Mouse (Mus musculus): ENCODE data around the gene Maco1. TPM values are rescaled to one million over a fixed set of nuclear protein-coding genes. Genes with fewer than 3 reads are reported as not detected.

The Maco1 gene
- polyA plus RNA-seq, 1 experiment from 2014 or later = 117 TPM

DNA sequence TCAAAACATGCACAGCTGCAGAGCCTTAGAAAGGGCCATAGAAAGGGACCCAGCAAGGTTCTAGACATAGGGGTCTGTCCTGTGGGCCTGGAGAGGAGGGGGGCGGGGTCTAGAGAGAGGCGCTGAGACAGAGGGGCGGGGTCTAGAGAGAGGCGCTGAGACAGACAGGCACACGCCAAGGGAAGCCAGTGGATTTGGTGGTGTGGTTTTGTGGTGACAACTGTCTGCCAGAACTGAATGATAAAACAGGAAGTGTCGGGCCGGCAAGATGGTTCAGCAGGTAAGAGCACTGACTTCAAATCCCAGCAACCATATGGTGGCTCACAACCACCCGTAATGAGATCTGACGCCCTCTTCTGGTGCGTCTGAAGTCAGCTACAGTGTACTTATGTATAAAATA lies 66.2 kb downstream of the Maco1 start:
- WGBS = 30% methylated on average over 10 of the region's 10 CpGs
- no peak for ATAC-seq
- H3K27me3 ChIP-seq = no peaks in the 10 kb centered on the region
- H3K4me1 ChIP-seq (replicated peaks) = no peaks in the 10 kb centered on the region
- no peak overlapping the region for H3K9ac ChIP-seq (replicated peaks)
- no peak overlapping the region for H3K4me3 ChIP-seq (replicated peaks)
- no peak overlapping the region for H3K4me2 ChIP-seq (replicated peaks)
- H3K27ac ChIP-seq = no peak overlapping the region
- no peaks in the 10 kb centered on the region for H3K36me3 ChIP-seq
- no peaks in the 10 kb centered on the region for H3K9me3 ChIP-seq

DNA sequence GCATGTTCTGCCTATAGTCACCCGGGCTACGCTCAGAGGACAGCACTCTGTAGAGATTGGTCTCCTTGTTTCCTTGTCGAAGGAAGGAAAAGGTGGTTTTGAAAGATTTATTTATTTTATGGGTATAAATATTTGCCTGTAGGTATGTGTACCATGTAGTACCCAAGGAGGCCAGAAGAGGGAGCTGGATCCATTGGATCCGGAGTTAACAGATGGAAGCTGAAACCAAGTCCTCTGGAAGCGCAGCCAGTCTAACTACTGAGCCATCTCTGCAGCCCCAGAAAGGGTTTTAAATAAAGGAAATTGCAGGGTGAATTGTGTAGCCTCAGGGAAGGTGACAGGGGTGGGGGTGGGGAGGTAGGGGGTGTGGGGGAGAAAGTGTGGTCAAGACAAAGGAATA lies 68.4 kb downstream of the Maco1 start:
- no peak overlapping the region for H3K9ac ChIP-seq (replicated peaks)
- no peaks in the 10 kb centered on the region for H3K27me3 ChIP-seq
- 53% methylated on average over 5 of the region's 5 CpGs for WGBS

DNA sequence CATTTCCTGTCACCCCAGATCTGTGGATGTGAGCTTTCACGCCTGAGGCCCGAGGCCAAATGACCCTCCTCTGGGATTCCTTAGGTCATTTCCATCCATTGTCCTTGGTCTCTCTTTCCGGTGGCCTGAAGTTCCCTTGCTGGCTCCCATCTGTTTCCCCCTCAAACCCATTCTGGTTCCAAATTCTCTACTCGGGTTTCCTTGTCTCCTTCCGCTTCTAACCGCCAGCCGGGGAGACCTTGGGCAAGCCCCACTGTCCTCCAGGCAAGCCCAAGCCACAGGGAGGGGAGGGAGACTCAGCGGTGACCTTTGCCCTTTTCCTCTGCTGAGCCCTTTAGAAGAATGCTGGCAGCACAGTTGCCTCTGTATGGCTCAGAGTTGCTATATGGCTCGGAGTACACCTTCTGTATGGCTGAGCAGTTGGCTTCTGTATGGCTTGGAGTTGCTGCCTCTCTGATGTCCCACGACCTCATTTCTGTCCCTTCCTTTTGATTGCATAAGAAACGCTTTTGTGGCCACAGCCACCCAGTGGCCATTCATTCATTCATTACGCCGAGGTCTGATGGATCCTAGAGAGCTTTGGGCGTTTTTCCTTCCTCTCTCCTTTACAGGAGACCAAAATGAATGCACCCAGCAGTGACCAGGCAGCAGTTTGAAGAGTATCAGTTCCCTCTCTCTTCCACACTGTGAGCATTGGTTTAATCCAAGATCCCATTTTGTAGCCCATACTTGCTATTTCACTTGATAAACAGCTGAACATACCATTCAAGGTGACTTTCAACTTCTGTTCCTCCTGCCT lies 73.8 kb downstream of the Maco1 start:
- Histone ChIP-seq H3K27me3 (no peaks in the 10 kb centered on the region), H3K27ac (no peak overlapping the region), H3K9ac (replicated peaks) (no peak overlapping the region), H3K4me1 (replicated peaks) (no peaks in the 10 kb centered on the region; the same call in 1 of the 2 replicates), H3K4me2 (replicated peaks) (no peak overlapping the region), H3K4me3 (replicated peaks) (no peak overlapping the region), H3K9me3 (no peaks in the 10 kb centered on the region), H3K36me3 (no peaks in the 10 kb centered on the region)
- WGBS = 40% methylated on average over 14 of the region's 14 CpGs
- no peak for ATAC-seq

More for the DNA sequence above, 68.4 kb downstream of the Maco1 start:
- no peak overlapping the region for H3K4me2 ChIP-seq (replicated peaks)
- H3K4me1 ChIP-seq (replicated peaks) = no peaks in the 10 kb centered on the region
- no peaks in the 10 kb centered on the region for H3K9me3 ChIP-seq
- no peaks in the 10 kb centered on the region for H3K36me3 ChIP-seq
- H3K27ac ChIP-seq = no peak overlapping the region
- no peak for ATAC-seq
- no peak overlapping the region for H3K4me3 ChIP-seq (replicated peaks)

DNA sequence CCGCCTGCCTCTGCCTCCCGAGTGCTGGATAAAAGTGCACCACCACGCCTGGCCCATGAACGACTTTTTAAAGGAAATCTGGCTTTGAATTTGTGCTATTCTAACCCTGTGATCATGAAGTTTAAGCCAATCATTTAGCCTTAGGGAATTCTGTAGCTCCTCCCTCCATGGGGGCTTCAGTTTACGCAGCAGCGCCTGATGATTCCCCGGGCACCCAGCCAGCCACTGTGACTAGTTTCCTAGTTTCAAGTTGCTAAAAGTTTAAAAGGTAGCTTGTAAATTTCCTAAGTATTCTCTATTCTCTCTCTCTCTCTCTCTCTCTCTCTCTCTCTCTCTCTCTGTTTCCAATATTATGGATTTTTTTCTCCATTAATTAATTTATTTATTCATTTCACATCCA lies 76.9 kb downstream of the Maco1 start:
- Histone ChIP-seq H3K9ac (replicated peaks) (no peak overlapping the region), H3K27ac (no peak overlapping the region)
- WGBS = 74% methylated on average over 7 of the region's 7 CpGs

DNA sequence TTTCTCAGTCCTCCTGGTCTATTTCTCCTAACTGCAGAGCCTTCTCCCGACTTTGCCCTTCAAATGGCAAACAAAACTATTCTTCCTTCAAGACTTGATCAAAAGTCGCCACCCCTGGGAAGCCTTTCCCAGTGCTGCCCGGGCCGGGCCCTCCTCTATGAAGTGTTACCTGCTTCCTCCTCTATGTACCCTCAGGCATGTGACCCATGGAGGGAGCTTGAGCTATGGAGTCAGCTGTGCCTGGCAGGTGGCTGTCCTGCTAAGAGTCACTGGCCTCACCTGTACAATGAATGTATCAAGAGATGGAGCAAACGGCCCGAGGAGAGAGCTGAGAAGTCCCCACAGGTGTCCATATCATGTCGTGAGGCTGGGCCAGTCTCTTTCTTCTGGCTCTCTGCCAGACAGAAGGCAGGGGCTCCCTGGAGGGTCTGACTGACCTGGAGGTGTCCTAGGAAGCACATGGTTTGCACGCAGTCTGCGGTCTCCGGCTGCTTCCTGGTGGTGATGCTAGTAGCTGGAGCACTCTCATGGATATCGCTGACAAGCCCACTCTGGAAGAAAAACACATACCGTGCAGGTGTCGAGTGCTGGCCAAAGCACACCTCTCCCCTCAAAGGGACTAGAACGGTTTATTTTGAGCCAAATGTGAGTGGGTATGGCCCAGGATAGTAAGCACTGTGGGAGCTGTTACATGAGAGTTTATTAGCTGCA lies 77.8 kb downstream of the Maco1 start:
- peaks cover 5% of the 10 kb centered on the region; the same call in 1 of the 2 replicates for H3K4me1 ChIP-seq (replicated peaks)
- no peak overlapping the region for H3K9ac ChIP-seq (replicated peaks)
- no peak overlapping the region for H3K4me2 ChIP-seq (replicated peaks)
- H3K4me3 ChIP-seq (replicated peaks) = no peak overlapping the region
- WGBS = 70% methylated on average over 14 of the region's 14 CpGs
- H3K27ac ChIP-seq = no peak overlapping the region
- H3K36me3 ChIP-seq = no peaks in the 10 kb centered on the region
- no peaks in the 10 kb centered on the region for H3K9me3 ChIP-seq
- ATAC-seq = no peak
- H3K27me3 ChIP-seq = peaks cover 3% of the 10 kb centered on the region; the same call in 1 of the 2 replicates

More for the DNA sequence above, 76.9 kb downstream of the Maco1 start:
- no peaks in the 10 kb centered on the region for H3K9me3 ChIP-seq
- no peak for ATAC-seq
- peaks cover 5% of the 10 kb centered on the region; the same call in 1 of the 2 replicates for H3K4me1 ChIP-seq (replicated peaks)
- H3K4me3 ChIP-seq (replicated peaks) = no peak overlapping the region
- no peak overlapping the region for H3K4me2 ChIP-seq (replicated peaks)
- peaks cover 3% of the 10 kb centered on the region; the same call in 1 of the 2 replicates for H3K27me3 ChIP-seq
- H3K36me3 ChIP-seq = no peaks in the 10 kb centered on the region

DNA sequence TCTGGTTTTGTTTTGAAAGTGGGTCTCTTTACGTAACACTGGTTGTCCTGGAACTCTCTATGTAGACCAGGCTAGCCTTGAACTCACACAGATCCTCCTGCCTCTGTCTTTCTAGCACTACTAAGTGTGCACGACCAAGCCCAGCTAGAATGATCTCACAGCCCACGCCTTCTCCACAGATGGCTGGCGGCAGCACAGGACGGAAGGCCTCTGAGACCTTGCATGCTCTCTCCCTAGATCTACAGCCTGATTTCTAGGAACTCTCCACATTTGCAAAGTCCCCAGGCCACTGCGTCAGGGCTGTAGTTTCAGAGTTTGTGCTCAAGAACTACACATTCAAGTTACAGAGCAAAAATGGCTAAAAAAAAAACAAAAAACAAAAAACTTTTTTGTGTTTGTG lies 79.0 kb downstream of the Maco1 start:
- WGBS = 87% methylated on average over 6 of the region's 6 CpGs
- H3K9ac ChIP-seq (replicated peaks) = no peak overlapping the region
- ATAC-seq = no peak
- peaks cover 5% of the 10 kb centered on the region; the same call in 1 of the 2 replicates for H3K4me1 ChIP-seq (replicated peaks)
- H3K9me3 ChIP-seq = no peaks in the 10 kb centered on the region
- H3K4me2 ChIP-seq (replicated peaks) = no peak overlapping the region
- H3K36me3 ChIP-seq = no peaks in the 10 kb centered on the region
- peaks cover 8% of the 10 kb centered on the region for H3K27me3 ChIP-seq
- H3K27ac ChIP-seq = no peak overlapping the region
- H3K4me3 ChIP-seq (replicated peaks) = no peak overlapping the region

DNA sequence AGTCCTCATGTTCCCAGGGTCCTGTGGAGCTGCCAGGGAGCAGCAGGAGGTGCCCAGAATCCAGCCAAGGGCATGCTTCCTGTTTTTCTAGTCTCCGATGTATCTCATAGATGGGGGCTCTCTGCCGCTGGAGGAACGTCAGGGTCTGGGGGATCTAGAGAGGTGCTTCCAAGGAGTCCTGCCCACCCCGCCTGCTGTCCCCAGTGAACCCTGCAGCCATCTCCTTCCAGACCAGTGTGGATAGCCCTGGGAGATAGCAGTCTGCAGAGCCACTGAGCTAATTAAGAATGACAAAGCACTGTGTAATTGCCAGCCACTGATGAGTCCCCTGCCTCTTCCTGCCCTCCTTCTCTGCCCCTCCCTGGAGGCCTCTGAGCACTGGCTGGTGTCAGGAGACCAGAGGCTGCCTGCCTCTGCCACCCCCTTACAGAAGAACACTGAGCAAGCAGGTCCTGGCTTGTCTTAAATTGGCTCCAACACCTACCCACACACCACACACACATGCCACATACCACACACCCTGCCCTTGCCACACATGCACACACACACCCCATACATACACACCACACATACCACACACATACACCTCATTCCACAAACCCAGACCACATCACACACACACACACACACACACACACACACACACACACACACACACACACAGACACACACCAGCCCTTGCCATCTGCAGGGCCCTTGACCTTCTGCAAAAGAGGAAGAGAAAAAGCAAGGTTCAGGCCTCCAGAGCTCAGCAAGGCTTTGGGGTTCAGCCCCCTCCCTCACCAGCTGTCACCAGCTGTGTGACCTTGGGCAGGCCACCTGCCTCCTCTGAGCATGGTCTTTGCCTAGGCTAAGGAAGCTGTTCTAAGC lies 80.1 kb downstream of the Maco1 start:
- Histone ChIP-seq H3K4me2 (replicated peaks) (no peak overlapping the region), H3K4me1 (replicated peaks) (peaks cover 10% of the 10 kb centered on the region), H3K4me3 (replicated peaks) (no peak overlapping the region), H3K9me3 (no peaks in the 10 kb centered on the region), H3K9ac (replicated peaks) (no peak overlapping the region), H3K36me3 (no peaks in the 10 kb centered on the region), H3K27ac (no peak overlapping the region), H3K27me3 (peaks cover 18% of the 10 kb centered on the region)
- no peak for ATAC-seq
- 50% methylated on average over 4 of the region's 4 CpGs for WGBS

DNA sequence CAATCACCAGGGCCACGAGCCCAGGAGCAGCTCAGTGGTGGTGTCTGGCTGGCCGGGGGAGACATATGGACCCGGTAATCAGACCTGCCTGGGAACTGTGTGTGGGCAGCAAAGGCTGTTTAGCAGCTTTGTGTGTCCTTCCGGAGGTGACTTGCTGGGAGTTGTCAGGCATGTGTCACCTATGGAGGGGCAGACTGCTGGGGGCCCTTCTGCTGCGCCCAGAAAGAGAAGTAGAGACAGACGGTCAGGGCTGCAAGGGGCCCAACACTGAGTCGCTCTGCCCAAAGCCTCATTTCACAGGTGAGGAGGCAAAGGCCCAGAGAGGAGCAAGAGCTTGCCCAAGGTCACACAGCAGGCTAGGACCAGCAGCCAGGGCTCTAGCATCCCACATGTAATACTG lies 83.3 kb downstream of the Maco1 start:
- Histone ChIP-seq H3K27me3 (peaks cover 46% of the 10 kb centered on the region), H3K4me3 (replicated peaks) (no peak overlapping the region), H3K27ac (no peak overlapping the region), H3K9ac (replicated peaks) (no peak overlapping the region), H3K36me3 (no peaks in the 10 kb centered on the region), H3K9me3 (no peaks in the 10 kb centered on the region), H3K4me1 (replicated peaks) (peaks cover 25% of the 10 kb centered on the region), H3K4me2 (replicated peaks) (no peak overlapping the region)
- ATAC-seq = no peak
- 79% methylated on average over 7 of the region's 7 CpGs for WGBS

DNA sequence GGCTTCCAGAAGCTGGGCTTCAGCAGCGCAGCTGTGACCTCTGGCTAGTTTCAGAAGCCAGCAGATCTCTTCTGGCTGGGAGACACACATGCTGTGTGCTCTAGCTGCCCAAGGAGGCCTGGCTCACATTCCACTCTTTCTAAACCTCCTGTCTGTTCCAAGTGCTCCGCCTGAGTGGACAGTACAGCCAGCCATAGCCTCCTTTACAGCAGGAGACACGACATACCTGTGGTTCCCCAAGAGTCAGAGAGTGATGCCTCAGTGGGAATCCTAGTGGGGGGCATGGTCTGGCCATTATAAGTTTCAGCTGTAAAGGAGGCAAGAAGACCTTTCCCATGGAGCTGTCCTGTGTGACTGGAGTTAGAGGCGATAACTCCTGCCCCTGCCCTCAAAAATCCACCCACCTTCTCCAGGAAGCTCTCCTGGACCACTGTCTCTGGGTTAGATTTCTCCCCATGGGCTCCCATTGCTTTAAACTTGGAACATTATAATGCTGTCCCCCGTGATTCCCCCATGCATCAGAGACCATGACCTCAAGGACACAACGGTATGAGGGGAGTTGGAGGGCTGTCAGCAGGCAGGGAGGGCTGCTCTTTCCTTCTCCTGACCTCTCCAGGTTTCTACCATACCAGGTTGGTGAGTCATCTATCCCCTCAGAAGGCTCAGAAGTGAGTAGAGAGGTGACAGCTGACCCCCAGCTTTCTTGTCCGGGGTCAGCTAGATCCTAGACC lies 83.9 kb downstream of the Maco1 start:
- Histone ChIP-seq H3K4me1 (replicated peaks) (peaks cover 25% of the 10 kb centered on the region), H3K36me3 (no peaks in the 10 kb centered on the region), H3K4me3 (replicated peaks) (no peak overlapping the region), H3K9me3 (no peaks in the 10 kb centered on the region), H3K27ac (no peak overlapping the region), H3K9ac (replicated peaks) (no peak overlapping the region), H3K4me2 (replicated peaks) (no peak overlapping the region), H3K27me3 (peaks cover 46% of the 10 kb centered on the region)
- ATAC-seq = no peak
- WGBS = 63% methylated on average over 7 of the region's 7 CpGs

DNA sequence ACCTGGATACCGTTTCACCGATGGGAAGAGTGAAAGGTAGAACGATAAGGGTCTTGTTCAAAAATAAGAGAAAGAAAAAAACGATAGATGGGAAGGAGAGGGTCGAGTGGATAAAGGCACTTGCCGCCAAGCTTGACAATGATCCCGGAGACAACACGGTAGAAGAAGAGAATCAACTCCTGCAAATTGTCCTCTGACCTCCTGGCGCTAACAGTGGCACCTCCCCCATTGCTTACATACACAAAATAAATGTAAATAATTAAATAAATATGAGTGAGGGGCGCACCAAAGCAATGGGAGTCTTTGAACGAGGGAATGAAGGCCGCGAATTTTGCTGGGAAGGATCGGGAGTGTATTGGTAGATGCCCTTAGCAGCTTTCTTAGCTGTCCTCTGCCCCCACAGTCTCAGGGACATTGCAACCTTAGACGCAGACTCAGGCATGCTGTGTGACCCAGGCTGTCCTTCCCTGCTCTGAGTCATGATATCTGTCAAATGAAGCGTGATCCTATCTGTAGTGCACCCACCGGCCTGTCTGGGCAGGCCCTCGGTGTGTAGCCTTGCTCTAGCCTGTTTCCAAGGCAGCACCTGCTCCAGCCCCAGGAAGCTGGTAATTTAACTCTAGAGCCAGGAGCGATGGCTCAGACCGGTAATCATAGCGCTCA lies 84.8 kb downstream of the Maco1 start:
- peaks cover 25% of the 10 kb centered on the region for H3K4me1 ChIP-seq (replicated peaks)
- peaks cover 46% of the 10 kb centered on the region for H3K27me3 ChIP-seq
- 9% methylated on average over 21 of the region's 21 CpGs for WGBS
- no peaks in the 10 kb centered on the region for H3K36me3 ChIP-seq
- peak overlapping the region; percentile 52 for H3K4me3 ChIP-seq (replicated peaks)
- no peak for ATAC-seq
- peak overlapping the region; percentile 63; the same call in 1 of the 2 replicates for H3K9ac ChIP-seq (replicated peaks)
- H3K4me2 ChIP-seq (replicated peaks) = peak overlapping the region; percentile 89
- H3K27ac ChIP-seq = no peak overlapping the region
- H3K9me3 ChIP-seq = no peaks in the 10 kb centered on the region
